Comparison of ENCODE assay signal across 27 mouse cellular contexts in genomic region chr9:77397027-77397426, GRCm38 (mm10). TPM values are rescaled to one million over a fixed set of nuclear protein-coding genes. Genes with fewer than 3 reads are reported as not detected.
"Had no signal": no experiment of that assay in that cellular context is flagged by ENCODE, and none has a peak within 500 bp of the region (broad histone marks: within the 10 kb centered on the region; RNA-seq: fewer than 3 reads in every experiment).

No protein-coding gene starts in this region.

- H3K27ac ChIP-seq: embryonic facial prominence, embryonic 10.5 days; embryonic facial prominence, embryonic 12.5 days; embryonic facial prominence, embryonic 13.5 days; embryonic facial prominence, embryonic 15.5 days; forebrain, embryonic 10.5 days; forebrain, embryonic 12.5 days; forebrain, embryonic 13.5 days; forebrain, embryonic 15.5 days; gastrocnemius, adult 2 months had no signal

- H3K4me3 ChIP-seq: embryonic facial prominence, embryonic 10.5 days; embryonic facial prominence, embryonic 12.5 days; embryonic facial prominence, embryonic 13.5 days; embryonic facial prominence, embryonic 15.5 days; erythroblast, embryonic 14.5 days; forebrain, embryonic 10.5 days; forebrain, embryonic 12.5 days; forebrain, embryonic 13.5 days; forebrain, embryonic 15.5 days; gastrocnemius, adult 2 months had no signal

- ATAC-seq: forebrain, embryonic 13.5 days; forebrain, embryonic 14.5 days; forebrain, embryonic 15.5 days; forebrain, embryonic 16.5 days; forebrain, postnatal 0 days had no signal

- H3K4me1 ChIP-seq: embryonic facial prominence, embryonic 12.5 days; embryonic facial prominence, embryonic 13.5 days; embryonic facial prominence, embryonic 15.5 days; forebrain, embryonic 12.5 days; forebrain, embryonic 13.5 days; forebrain, embryonic 15.5 days had no signal

- DNase-seq: cerebellum, adult 18-20 months; cerebellum, adult 2 months; cerebellum, adult 8-10 months; cerebellum, adult 9-10 months; cerebellum, adult 9-11 months; cerebellum, postnatal 10 days; cerebellum, postnatal 14 days; cerebellum, postnatal 25 days; cerebellum, postnatal 36 days; embryo, embryonic 11 days; forebrain, postnatal 0 days; gastrocnemius, adult 2 months; gastrocnemius, postnatal 10 days; gastrocnemius, postnatal 14 days; gastrocnemius, postnatal 25 days; gastrocnemius, postnatal 36 days had no signal

- H3K36me3 ChIP-seq: embryonic facial prominence, embryonic 10.5 days; embryonic facial prominence, embryonic 12.5 days; embryonic facial prominence, embryonic 13.5 days; embryonic facial prominence, embryonic 15.5 days; forebrain, embryonic 10.5 days; forebrain, embryonic 12.5 days; forebrain, embryonic 15.5 days had no signal

- H3K9ac ChIP-seq: embryonic facial prominence, embryonic 12.5 days; embryonic facial prominence, embryonic 13.5 days; embryonic facial prominence, embryonic 15.5 days; forebrain, embryonic 12.5 days; forebrain, embryonic 13.5 days; forebrain, embryonic 15.5 days; forebrain, postnatal 0 days had no signal

- H3K27me3 ChIP-seq: embryonic facial prominence, embryonic 12.5 days; embryonic facial prominence, embryonic 13.5 days; embryonic facial prominence, embryonic 15.5 days; forebrain, embryonic 12.5 days; forebrain, embryonic 13.5 days; forebrain, embryonic 15.5 days had no signal

- H3K4me2 ChIP-seq: embryonic facial prominence, embryonic 12.5 days; embryonic facial prominence, embryonic 13.5 days; embryonic facial prominence, embryonic 15.5 days; forebrain, embryonic 12.5 days; forebrain, embryonic 13.5 days; forebrain, embryonic 15.5 days had no signal

- H3K9me3 ChIP-seq: embryonic facial prominence, embryonic 10.5 days; embryonic facial prominence, embryonic 12.5 days; embryonic facial prominence, embryonic 13.5 days; embryonic facial prominence, embryonic 15.5 days; forebrain, embryonic 10.5 days; forebrain, embryonic 12.5 days; forebrain, embryonic 13.5 days; forebrain, embryonic 15.5 days had no signal

RNA-seq across cellular contexts. Expression of gene Mlip, which starts 44.3 kb away (rescaled TPM):
- polyA plus RNA-seq: forebrain, embryonic 10.5 days had no signal
